15 mouse cellular contexts compared by ENCODE assay signal in the genomic region with DNA sequence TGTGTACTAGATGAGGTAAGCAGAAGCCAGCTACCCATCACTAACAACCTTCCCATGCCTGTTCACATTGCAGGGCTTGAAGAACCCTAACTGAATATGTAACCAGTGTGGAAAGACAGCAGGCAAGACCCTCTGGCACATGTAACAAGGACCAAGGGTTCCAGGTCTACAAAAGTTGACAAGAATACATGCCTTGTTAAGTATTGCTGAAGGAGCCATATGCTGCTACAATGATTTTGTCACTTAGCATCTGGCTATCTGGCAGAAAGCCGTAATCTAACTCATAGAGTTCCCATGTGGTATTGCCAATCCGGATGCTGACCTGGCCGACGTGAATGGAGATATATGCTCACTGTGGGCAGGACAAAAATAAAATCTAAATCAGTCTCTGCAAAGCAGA.
DNase-seq lines count a peak whose midpoint lies in the region; ATAC-seq lines count a peak whose summit lies in the region.
"Had no signal": no experiment of that assay in that cellular context is flagged by ENCODE, and none has a peak within 500 bp of the region (broad histone marks: within the 10 kb centered on the region; RNA-seq: fewer than 3 reads in every experiment).

No protein-coding gene starts in this region.

- no peak for ATAC-seq in hindbrain, embryonic 12.5 days (ENCODE audit: low FRiP score)
- ATAC-seq in hindbrain, embryonic 14.5 days (ENCODE audit: low FRiP score): no peak
- ATAC-seq: inflammation-experienced regulatory T-cells, adult 6 months had no signal

- no peaks in the 10 kb centered on the region for H3K36me3 ChIP-seq in hindbrain, embryonic 12.5 days
- no peaks in the 10 kb centered on the region for H3K36me3 ChIP-seq in hindbrain, embryonic 14.5 days (replicated peaks; ENCODE audit: control insufficient read depth, insufficient read depth)
- H3K36me3 ChIP-seq: embryonic facial prominence, embryonic 12.5 days; limb, embryonic 12.5 days had no signal

- no peaks in the 10 kb centered on the region for H3K27me3 ChIP-seq in hindbrain, embryonic 12.5 days
- H3K27me3 ChIP-seq in hindbrain, embryonic 14.5 days (ENCODE audit: control insufficient read depth, insufficient read depth, low read length): no peaks in the 10 kb centered on the region
- H3K27me3 ChIP-seq: embryonic facial prominence, embryonic 12.5 days; limb, embryonic 12.5 days had no signal

- WGBS in hindbrain, embryonic 12.5 days: 94% methylated on average over 4 of the region's 4 CpGs
- WGBS in hindbrain, embryonic 14.5 days: 93% methylated on average over 4 of the region's 4 CpGs

- no peak overlapping the region for H3K4me3 ChIP-seq in hindbrain, embryonic 12.5 days
- H3K4me3 ChIP-seq in hindbrain, embryonic 14.5 days (replicated peaks; ENCODE audit: low read length): no peak overlapping the region
- H3K4me3 ChIP-seq: embryonic facial prominence, embryonic 12.5 days; limb, embryonic 12.5 days had no signal

- no peak overlapping the region for H3K27ac ChIP-seq in hindbrain, embryonic 12.5 days
- H3K27ac ChIP-seq in hindbrain, embryonic 14.5 days: no peak overlapping the region
- H3K27ac ChIP-seq: embryonic facial prominence, embryonic 12.5 days; kidney, postnatal 0 days; limb, embryonic 12.5 days had no signal

- no peak overlapping the region for H3K4me2 ChIP-seq in hindbrain, embryonic 12.5 days (replicated peaks)
- H3K4me2 ChIP-seq in hindbrain, embryonic 14.5 days (replicated peaks): no peak overlapping the region
- H3K4me2 ChIP-seq: embryonic facial prominence, embryonic 12.5 days; limb, embryonic 12.5 days had no signal

- H3K4me1 ChIP-seq in hindbrain, embryonic 12.5 days: no peaks in the 10 kb centered on the region
- H3K4me1 ChIP-seq in hindbrain, embryonic 14.5 days (replicated peaks; ENCODE audit: control insufficient read depth, insufficient read depth, low read length): no peaks in the 10 kb centered on the region
- H3K4me1 ChIP-seq: embryonic facial prominence, embryonic 12.5 days; limb, embryonic 12.5 days had no signal

- DNase-seq in layer of hippocampus, adult 11-12 months (ENCODE audit: low spot score): peak; percentile 16
- DNase-seq in layer of hippocampus, postnatal 10 days (ENCODE audit: low spot score in 2 of 2): no peak
- peak; percentile 34 to 53 for DNase-seq in cerebellum, postnatal 25 days
- DNase-seq in layer of hippocampus, adult 9-10 months (ENCODE audit: low spot score): peak; percentile 36
- DNase-seq in right cerebral cortex, postnatal 14 days: peak; percentile 5
- no peak for DNase-seq in hindbrain, embryonic 14.5 days (ENCODE audit: low spot score)
- DNase-seq in lung, postnatal 10 days: no peak
- DNase-seq: heart, adult 18-20 months; heart, postnatal 14 days; lung, adult 18-20 months had no signal

- H3K9ac ChIP-seq in hindbrain, embryonic 12.5 days: no peak overlapping the region
- no peak overlapping the region for H3K9ac ChIP-seq in hindbrain, embryonic 14.5 days
- H3K9ac ChIP-seq: embryonic facial prominence, embryonic 12.5 days; limb, embryonic 12.5 days had no signal

- H3K9me3 ChIP-seq in hindbrain, embryonic 12.5 days (replicated peaks): no peaks in the 10 kb centered on the region
- H3K9me3 ChIP-seq in hindbrain, embryonic 14.5 days (ENCODE audit: control insufficient read depth, low read length): no peaks in the 10 kb centered on the region
- H3K9me3 ChIP-seq: embryonic facial prominence, embryonic 12.5 days; limb, embryonic 12.5 days had no signal

Comparison
In these comparisons a context has a peak if more than half of its experiments do, and no peak if none do; other contexts are left out.
1. DNase-seq: peak in layer of hippocampus, adult 11-12 months (single experiment), cerebellum, postnatal 25 days (2 of 2), layer of hippocampus, adult 9-10 months (single experiment) and right cerebral cortex, postnatal 14 days (single experiment); none in layer of hippocampus, postnatal 10 days (0 of 2), hindbrain, embryonic 14.5 days (single experiment) and lung, postnatal 10 days (single experiment).